Mouse (Mus musculus): Measurements from ENCODE around the gene Dusp23.

The Dusp23 gene

DNA sequence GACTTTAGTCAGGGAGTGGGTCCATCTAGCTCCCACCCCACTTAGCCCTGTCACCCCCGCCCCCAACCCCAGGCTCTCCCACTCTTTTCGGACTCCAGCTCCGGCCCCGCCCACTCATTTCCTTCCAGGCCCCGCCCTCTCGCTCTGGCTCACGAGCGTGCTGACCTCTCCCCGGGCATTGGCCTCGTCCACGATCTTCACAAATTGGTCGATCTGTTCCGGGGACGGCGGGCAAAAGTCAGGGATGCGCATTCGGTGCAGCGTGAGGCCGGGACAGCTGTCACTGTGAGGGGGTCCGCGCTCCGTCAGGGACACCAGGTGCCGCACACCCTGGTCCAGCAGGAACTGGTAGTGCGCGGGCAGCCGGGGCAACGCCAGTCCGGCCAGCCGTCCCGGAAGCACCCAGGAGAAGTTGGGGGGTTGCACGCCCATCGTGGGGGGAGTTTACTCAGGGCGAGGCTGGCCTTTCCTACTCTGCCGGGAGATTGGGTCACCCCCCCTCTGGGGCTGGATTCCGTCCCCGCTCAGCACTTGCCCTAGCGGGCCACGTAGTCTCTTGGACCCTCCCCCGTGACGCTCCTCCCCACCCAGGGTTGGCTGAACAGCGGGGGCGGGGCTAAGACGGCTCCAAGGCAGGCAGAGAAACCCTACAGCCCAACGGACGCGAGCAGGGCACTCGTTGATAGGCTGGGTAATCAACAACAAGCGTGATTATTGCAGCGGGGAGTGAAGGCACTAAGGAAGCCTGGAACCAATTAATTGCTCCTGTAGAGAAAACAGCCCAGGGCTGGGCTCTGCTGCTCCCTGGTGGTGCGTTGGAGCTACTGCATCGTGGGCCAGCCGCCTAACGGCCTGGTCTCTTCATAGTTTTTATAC lies at the start of gene Dusp23:
Gene Dusp23 (minus strand): TSS at position 512 of the 876 bp plus-strand sequence.
- DNase-seq (ENCODE audit: low read depth, low spot score): peak; percentile 57

DNA sequence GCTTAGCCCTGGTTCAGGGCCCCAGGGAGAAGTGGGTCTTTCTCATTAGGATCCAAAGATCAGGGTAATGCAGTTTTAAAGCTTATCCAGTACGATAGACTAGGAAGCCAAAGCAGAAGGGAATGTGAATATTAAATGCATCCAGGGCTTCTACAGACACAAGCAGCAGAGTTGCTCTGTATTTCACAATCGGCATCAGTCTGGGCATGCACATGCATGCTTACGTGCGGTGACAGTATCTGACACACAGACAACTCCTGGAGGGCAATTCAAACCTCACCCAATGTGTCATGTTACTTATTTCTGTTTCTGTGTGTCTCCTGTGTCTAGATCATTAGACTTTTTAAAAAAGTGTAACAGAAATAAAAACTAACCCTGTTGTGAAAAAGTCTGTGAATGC lies 48.0 kb upstream of the Dusp23 start:
- no peak for DNase-seq (ENCODE audit: low read depth, low spot score)

DNA sequence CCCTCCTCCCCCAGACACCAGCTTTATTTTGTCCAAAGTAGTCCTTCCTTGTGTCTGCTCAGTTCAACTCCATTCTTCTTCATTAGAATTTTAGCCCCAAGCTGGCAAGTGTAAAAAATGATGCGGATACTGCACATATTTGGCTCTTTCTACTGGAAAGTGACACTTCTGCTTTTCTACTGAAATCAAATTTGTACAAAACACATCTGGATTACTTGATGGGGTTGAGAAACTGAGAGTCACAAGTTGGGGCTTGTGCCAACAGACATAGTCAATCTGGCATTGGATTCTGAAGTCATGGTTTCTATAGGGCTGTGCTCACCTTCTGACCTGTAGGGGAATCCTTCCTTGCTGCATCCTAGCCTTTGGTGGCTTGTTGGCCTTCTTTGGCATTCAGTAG lies 38.0 kb upstream of the Dusp23 start:
- no peak for DNase-seq (ENCODE audit: low read depth, low spot score)

DNA sequence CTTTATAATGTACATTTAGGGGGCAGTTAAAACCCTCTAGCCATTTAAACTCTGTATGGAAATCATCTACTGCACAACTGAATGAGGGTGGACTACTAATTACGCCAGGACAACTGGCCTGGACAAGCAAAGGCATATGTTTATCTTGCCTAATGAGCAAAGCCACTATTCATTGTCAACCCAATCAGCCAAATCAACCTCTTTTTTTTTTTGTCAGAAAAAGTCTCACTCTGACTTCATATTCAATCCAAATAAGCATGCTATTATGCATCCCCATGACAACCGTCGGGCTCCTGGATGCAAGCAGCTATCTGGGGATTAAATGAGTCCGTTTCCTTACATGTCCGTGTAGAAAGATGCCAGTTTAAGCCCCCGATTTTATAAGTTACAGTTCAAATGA lies 34.8 kb upstream of the Dusp23 start:
- DNase-seq (ENCODE audit: low read depth, low spot score): no peak

DNA sequence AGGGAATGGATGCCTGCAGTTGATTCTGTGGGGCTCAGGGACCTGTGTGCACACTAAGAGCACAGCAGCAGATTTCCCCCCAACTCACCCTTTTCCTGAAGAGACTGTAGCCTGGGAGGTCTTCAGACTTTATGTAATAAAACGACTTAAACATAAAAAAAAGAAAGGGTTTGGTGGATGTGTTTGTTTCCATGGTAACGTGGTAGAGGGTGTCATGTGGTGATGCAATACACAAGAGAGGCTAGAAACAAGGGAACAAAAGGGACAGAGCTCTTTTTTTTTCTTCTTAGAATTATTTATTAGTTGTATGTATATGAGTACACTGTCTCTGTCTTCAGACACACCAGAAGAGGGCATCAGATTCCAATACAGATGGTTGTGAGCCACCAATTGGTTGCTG lies 32.7 kb upstream of the Dusp23 start:
- DNase-seq (ENCODE audit: low read depth, low spot score): no peak

DNA sequence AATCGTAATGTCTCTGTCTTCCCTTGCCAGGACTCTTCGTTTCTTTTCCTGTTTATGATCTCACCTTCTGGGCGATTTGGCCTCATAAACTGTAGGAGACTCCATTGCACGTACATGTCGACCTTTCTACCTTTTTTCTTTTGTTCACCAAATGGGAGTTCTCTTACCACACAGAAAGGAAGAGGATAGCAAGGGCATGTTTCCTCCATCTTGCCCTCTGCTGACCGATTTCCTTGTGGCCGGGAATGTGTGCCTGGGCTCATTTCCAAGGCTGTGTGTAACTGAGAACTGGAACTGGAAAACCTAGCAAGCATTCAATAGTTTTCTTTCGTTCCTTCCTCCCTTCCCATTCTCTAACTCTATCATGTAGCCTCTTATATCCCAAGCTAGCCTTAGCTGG lies 26.9 kb upstream of the Dusp23 start:
- no peak for DNase-seq (ENCODE audit: low read depth, low spot score)

DNA sequence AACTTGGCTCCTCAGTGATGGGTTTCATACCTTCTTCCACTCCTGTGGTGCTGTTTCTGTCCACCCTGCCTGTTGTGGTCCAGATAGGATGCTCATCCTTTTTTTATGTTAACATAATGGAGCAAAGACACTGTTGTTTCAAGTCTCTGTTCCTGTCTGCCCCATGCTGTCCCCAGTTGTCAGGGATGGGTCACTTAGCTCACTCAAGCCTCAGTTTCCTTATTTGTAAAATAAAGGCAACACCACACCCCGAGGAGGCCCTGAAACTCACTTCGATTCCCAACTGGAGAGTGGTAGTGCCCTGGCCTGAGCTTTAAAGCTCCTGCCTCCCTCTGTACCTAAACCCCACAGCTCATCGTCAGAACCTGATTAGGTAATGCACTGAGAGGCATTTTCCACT lies 24.5 kb upstream of the Dusp23 start:
- DNase-seq (ENCODE audit: low read depth, low spot score): no peak

DNA sequence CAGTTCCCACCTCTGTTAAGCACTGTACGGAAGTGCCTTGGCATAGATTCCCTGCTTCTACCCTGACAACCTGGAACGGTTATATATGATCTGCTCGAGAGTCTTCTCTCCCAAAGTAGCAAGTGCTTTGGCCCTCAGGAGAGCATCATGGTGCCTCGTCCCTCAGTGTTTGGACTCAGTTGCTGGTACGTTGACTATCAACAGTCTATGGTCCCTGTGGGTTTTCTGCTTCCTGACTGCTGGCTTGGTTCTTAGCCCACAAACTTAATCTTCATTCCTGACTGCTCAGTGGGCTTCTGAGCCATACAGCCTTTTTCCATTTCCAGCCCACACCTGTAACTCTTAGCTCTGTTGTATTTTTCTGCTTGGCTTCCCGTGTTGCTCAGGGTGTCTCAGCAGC lies 21.1 kb upstream of the Dusp23 start:
- no peak for DNase-seq (ENCODE audit: low read depth, low spot score)

DNA sequence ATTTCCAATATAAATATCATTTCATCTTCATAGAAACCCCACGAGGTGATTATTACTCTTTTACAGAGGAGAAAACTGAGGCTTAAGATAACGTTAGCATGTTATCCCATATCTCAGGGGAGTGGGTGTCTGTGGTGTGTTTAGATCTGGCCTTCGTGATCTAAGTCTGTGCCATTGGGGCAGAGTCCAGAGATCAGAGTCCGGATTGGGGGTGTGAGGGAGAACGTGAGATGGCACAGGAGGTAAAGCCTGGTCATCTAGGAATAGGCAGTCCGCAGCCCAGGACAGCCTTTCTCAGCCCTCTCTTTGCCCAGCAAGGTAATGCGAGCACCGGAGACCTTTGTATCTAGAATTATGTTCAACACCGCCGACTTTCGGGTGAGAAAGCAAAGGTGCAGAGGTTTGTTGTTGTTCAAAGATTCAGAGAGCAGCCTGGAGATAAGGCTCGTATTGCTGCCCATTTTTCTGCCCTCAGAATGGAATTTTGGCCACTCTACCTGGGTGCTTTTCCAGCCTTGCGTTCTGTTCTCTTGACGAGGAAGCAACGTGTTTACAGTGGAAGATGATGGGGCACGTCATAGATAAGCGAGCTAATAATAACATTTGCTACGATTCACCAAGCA lies 19.4 kb upstream of the Dusp23 start:
- DNase-seq (ENCODE audit: low read depth, low spot score): no peak

DNA sequence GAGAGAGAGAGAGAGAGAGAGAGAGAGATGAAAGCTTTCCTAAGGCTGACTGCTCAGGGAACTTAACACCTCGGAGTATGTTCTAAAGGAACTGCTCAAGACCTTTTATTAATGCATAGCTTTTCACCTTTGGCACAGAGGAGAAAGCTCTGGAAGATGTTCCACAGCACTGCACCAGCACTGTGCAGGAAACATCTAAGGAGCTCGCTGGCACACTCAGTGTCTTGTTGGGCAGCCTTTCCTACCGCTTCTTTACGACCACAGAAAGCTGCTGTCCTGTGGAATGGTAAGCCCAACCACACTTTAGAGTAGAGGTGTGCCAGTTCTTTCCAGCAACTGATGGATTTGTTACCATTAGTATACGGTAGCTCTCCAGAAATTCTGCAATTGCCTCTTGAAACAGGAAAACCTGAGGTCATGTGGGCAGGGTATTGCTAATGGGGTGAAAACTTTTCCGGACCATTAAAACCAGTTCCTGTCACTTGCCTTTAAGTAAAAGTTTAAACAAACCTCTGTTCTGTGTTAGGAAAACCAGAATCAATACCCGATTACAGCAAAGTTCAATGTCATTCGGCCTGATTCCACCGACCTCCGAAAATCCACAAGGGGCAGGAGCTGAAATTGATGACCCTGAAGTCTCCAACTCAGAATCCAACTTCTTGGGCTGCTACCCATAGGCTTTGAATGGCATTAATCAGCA lies 18.7 kb upstream of the Dusp23 start:
- no peak for DNase-seq (ENCODE audit: low read depth, low spot score)

DNA sequence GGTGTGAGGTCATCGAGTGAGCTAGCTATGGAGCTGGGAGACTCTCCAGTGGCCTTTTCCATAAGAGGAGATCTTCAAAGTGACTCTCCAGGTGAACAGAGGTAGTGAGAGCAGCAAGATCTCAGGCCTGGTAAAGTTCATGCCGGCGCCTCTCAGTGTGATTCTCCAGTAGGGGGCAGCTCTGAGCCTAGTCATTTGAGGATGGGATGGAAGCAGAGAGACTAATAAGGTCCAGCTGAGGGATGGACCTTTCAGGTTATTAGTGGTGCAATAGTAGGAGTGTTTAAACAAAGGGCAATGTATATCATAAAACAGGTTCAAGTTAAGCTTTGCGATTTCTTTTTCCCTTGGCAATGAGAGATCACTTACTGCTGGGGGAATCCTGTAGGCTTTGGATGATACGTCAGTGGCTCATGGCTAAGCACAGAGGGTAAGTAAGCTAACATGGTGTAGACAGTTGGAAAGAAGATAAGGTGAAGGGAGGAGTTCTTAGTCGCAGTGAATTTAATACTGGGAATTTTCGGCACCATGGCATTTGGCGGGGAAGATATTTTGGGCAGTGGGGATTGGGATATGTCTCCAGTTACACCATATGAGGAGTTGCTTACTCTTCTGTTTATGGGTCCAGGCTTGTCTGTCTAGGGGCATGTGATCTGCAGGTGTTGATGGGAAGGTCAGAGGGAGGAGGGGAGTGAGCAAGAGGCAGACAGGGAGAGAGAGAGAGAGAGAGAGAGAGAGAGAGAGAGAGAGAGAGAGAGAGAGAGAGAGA lies 17.9 kb upstream of the Dusp23 start:
- DNase-seq (ENCODE audit: low read depth, low spot score): no peak

DNA sequence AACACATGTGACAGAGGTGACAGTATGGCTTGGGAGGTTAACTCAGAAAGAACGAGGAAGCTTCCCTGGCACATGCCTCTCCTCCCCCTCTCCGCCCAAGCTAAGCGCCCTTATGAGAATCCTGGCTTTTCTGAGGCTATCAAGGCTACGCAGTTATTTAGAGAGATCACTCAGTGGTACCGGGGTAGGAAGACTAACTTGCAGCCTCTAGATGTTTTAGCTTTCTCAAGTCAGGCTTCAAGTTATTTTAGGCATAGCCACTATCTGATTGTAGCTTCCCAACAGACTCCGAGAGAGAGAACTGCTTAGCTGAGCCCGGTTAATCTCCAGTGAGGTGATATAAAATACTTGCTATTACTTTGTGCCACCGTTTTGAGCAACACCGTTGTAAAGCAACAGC lies 16.6 kb upstream of the Dusp23 start:
- no peak for DNase-seq (ENCODE audit: low read depth, low spot score)

DNA sequence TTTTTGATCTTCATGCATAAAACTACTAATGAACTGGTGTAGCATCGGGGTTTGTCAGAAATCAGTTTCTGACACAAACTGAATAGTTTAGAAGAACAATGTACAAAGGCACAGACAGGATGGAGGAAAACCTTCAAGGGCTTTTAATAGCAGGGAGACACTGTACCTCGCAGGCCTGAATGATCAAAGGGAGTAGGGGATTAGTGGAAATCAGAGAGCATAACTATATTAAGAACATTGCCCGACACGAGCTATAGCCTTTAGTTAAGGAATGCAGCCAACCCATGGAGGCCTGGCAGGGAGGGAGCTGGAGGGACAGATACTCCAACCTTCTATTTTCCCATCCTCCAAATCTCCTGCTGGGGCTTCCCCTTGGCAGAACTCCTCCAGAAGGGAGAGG lies 14.5 kb upstream of the Dusp23 start:
- DNase-seq (ENCODE audit: low read depth, low spot score): no peak

DNA sequence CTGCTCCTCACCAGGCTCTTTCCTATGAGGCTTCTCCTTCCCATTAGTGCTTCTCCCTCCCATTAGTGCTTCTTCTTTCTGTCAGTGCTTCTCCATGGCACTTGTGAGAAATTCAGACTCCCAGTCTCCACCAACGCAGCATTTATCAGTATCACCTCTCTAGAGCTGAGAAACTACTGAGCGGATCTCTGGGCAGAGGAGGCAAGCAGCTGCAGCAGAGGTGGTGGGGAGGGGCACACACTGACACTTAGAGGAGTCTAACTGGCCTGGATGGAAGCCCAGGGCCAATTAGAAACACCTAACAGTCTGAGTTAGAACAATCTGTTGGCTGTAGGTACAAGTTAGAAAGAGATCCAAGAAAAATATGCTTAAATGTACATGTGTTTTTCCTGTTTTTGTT lies 6.0 kb upstream of the Dusp23 start:
- no peak for DNase-seq (ENCODE audit: low read depth, low spot score)

DNA sequence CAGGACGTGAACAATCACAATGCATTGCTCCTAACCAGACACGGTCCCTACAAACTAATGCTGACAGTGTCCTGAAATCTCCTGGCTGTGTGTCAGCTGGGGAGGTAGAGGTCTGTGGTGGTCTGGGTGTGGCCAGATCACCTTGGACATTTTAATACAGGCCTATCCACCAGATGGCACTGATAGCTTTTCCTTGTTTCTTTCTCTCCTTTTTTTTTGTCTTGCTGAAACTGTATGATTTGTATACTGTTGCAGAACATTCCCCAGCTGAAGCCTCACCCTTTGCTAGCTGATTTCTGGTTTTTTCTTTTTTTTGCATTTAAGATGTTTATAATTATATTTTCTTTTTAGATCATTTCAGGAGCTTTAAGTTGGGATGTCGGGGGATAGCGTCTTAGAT lies 5.0 kb upstream of the Dusp23 start:
- DNase-seq (ENCODE audit: low read depth, low spot score): no peak

DNA sequence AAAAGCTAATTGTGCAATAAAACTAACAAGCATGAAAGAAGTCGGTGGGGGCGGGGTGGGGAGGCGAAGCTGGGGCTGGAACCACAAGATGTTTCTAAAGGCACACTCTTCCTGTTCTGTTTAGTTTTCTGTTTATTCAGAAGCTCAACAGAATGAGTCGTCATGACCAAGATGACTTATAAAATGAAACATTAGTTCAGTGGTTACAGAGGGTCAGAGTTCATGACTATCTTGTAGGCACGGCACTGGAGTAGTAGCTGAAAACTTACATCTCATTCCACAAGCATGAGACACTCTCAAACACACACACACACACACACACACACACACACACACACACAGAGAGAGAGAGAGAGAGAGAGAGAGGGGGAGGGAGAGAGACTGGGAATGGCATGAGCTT lies 3.5 kb upstream of the Dusp23 start:
- no peak for DNase-seq (ENCODE audit: low read depth, low spot score)

DNA sequence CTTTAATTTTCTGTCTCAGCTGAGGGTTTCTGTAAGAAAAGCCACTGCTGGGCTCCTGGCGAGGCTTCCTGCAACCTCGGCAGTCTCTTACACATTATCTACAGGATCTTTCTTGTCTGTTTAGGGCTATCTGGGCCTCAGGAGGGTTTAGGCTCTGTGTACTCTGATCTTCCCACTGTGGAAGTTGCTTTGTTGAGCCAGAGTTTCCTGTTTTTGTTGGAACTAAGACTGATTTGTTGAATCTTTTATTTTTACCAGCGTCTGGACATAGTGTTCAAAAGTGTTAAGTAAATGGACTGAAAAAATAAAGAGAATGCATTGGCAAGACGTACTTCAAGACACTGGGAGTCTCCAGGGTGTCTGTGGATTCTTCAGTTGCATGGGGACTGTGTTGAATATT lies 2.5 kb upstream of the Dusp23 start:
- DNase-seq (ENCODE audit: low read depth, low spot score): no peak

DNA sequence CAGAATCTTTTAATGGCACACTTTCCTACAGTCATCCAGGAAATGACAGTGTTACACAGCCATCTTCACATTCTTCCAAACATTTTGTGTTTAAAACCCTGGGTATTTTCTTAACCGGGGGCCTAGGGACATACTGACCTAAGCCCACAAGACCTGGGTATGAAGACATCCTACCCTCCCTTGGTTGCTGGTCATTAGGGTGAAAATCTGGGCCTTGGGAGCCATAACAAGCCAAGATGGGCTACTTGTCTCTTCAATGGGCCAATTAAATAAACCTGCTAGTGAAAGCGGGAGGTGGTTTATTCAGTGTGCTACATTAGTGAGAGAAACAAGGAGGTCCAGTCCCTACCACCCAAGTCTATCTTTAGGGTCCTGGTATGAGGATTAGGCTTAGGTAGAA lies 1.4 kb upstream of the Dusp23 start:
- no peak for DNase-seq (ENCODE audit: low read depth, low spot score)

DNA sequence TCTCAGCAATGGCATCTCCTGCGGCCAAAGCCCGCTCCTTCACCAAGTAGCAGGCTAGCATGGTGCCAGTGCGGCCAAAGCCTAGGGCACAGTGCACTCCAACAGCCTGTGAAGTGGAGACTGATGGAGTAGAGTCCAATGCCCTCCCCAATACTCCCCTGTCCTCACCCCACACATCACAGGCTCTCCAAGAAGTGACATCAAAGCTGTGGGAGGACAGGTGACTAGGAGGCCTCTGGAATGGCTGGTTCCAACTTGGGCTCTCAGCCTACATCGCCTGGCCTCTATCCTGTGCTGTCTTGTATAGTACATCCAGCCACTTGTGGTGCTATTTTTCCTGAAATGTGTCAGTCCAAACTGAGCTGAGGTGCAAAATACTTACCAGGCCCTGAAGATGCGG lies 1.0 kb downstream of the Dusp23 start:
- DNase-seq (ENCODE audit: low read depth, low spot score): no peak

DNA sequence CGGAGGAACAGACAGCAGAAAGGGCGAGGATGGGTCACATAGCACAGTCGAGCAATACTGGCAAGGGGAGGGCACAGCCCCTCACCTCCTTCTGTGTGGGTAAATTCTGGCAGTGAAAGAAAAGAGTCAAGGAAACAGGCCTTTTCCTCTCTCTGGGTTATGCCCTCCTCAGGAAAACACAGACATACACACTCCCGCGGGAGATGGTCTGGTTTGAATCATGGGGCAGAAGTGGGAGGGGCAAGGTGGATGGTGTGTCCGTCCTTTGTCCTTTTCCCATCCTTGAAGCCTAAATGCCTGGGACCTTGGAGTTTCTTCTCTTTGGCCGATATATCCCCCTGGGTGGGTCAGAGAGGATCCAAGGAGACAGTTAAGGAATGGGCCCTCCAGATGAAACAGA lies 2.9 kb downstream of the Dusp23 start:
- no peak for DNase-seq (ENCODE audit: low read depth, low spot score)

DNA sequence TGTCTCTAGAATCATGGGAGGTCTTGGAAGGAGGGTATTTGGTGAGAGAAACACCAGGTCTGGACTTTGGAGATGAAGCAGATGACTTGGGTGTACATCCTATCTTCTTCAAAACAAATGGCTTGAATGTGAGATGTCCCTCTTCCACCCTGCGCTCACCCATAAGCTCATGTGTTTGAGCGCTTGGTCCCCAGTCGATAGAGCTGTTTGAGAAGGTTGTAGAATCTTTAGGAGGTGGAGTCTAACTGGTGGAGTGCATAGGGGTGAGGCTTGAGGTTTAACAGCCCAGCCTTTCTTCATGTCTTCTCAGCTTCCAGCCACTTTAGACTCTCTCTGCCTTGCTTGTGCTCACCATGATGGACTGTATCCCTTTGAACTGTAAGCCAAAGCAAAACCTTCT lies 6.5 kb downstream of the Dusp23 start:
- no peak for DNase-seq (ENCODE audit: low read depth, low spot score)

DNA sequence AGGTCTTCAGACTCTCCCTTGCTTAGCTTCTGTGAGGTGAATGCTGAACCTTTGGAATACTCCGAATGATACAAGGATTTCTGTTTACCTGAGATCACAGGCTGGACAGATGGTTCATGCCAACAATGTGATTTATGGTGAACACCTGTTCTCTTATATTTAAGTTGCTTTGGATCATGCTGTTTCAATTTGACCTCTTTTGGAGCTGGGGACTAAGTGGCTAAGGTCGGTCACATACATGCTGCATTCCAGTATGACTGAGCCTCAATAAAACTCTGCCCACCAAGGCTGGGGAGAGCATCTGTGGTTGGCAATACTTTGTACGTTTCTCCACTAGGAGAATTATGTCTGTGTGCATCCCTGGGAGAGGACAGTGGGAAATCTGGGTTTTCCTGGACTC lies 8.7 kb downstream of the Dusp23 start:
- DNase-seq (ENCODE audit: low read depth, low spot score): no peak

All from c-Kit-negative CD71-positive TER-119-positive erythroid progenitor cells, embryonic 14.5 days (primary cell).